Mouse (Mus musculus) spleen, adult 2 months (tissue): Measurements from ENCODE around the gene Oaf.

ENCODE experiments used
- CTCF ChIP-seq: fragments of 200-500 bp; IDR thresholded peaks from 2 replicates; pipeline ENCODE4 v1.5.1; 2011; ENCODE audit warnings: mild to moderate bottlenecking, inconsistent platforms; ENCODE audit not compliant: insufficient read depth, insufficient read length, insufficient replicate concordance; ENCODE audit errors: extremely low read depth
- POLR2A ChIP-seq: fragments of 200-500 bp; IDR thresholded peaks from 2 replicates; pipeline ENCODE4 v1.6.1; 2011; ENCODE audit warnings: low read depth, low read length, inconsistent platforms

DNA sequence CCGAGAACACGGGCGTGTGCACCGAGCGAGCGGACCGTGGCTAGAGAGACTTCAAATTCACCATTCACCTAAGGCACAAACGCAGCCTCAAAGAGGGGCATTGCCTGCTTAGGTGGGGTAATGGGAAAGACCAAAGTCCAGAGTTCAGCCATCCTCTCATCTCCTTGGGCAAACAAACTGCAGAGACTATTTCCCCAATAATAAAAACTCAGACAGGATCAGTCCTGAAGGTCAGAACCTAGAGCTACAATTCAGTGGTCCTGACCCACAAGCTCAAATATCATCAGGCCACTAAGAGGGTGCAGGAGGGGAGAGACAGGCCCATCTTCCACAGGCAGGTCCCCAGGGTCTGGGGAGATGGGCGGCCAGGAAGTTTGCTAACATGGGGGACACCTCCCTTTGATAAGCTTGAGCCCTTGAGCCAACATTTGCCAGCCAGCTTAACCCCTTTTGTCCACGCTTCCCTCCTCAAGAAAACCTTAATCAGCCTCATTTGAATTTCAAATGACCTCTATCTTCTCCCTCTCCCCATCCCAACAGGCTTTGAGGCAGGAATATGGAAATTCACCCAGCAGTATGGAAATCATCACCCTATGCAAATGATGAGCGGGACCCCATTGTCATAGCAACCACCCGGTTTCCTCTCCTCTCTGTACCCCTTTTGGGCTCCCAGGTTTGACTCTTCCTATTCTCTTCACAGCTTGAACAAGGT is 51.2 kb downstream of the Oaf start:
- no peak for TF ChIP-seq POLR2A
- no peak for TF ChIP-seq CTCF
